In genomic region chr5:67297026-67297813, GRCm38 (mm10) we compare ENCODE assay signal across 16 mouse cellular contexts. TPM values are rescaled to one million over a fixed set of nuclear protein-coding genes. Genes with fewer than 3 reads are reported as not detected.
DNase-seq lines count a peak whose midpoint lies in the region; ATAC-seq and TF ChIP-seq lines count a peak whose summit lies in the region.
"Had no signal": no experiment of that assay in that cellular context is flagged by ENCODE, and none has a peak within 500 bp of the region (broad histone marks: within the 10 kb centered on the region; RNA-seq: fewer than 3 reads in every experiment).

No protein-coding gene starts in this region.

- H3K79me2 ChIP-seq in liver, adult 2 months (ENCODE audit: control insufficient read depth, insufficient read depth, low read length): no peaks in the 10 kb centered on the region

- H3K4me2 ChIP-seq in liver, embryonic 11.5 days: no peak overlapping the region
- H3K4me2 ChIP-seq: forebrain, embryonic 15.5 days; heart, embryonic 13.5 days; limb, embryonic 15.5 days; midbrain, embryonic 15.5 days had no signal

- no peaks in the 10 kb centered on the region for H3K27me3 ChIP-seq in liver, adult 2 months (ENCODE audit: control insufficient read depth, insufficient read depth, low read length)
- no peaks in the 10 kb centered on the region for H3K27me3 ChIP-seq in liver, embryonic 11.5 days (replicated peaks; ENCODE audit: control insufficient read depth, insufficient read depth, low read length)
- H3K27me3 ChIP-seq: forebrain, embryonic 15.5 days; heart, embryonic 13.5 days; limb, embryonic 15.5 days; megakaryocyte, embryonic 14.5 days; midbrain, embryonic 15.5 days had no signal

- H3K36me3 ChIP-seq in liver, adult 2 months (ENCODE audit: control insufficient read depth, insufficient read depth, low read length): peaks cover 11% of the 10 kb centered on the region
- H3K36me3 ChIP-seq in liver, embryonic 11.5 days (ENCODE audit: control insufficient read depth, insufficient read depth, low read length): peaks cover 3% of the 10 kb centered on the region; the same call in 1 of the 2 replicates
- H3K36me3 ChIP-seq: forebrain, embryonic 15.5 days; limb, embryonic 15.5 days; midbrain, embryonic 15.5 days had no signal

- H3K9me3 ChIP-seq in liver, embryonic 11.5 days (ENCODE audit: control insufficient read depth, low read length): no peaks in the 10 kb centered on the region
- H3K9me3 ChIP-seq: embryonic facial prominence, embryonic 10.5 days; forebrain, embryonic 15.5 days; heart, embryonic 13.5 days; limb, embryonic 15.5 days; megakaryocyte, embryonic 14.5 days; midbrain, embryonic 15.5 days had no signal

- ATAC-seq in liver, embryonic 11.5 days (replicated peaks; ENCODE audit: low FRiP score): no peak
- ATAC-seq in granulocyte monocyte progenitor cell, adult 5-6 weeks (replicated peaks; ENCODE audit: poor library complexity, severe bottlenecking): peak; percentile 69
- no peak for ATAC-seq in inflammation-experienced regulatory T-cells, adult 6 months
- ATAC-seq: forebrain, embryonic 15.5 days; midbrain, embryonic 15.5 days had no signal

- no peak for TF ChIP-seq CTCF in liver, adult 2 months (IDR thresholded peaks at IDR 0.05; ENCODE audit: low read depth, low read length)

- no peak overlapping the region for H3K4me3 ChIP-seq in liver, adult 2 months (ENCODE audit: insufficient read depth, low read depth, low read length)
- no peak overlapping the region for H3K4me3 ChIP-seq in liver, embryonic 11.5 days (ENCODE audit: low read depth, low read length)
- H3K4me3 ChIP-seq: embryonic facial prominence, embryonic 10.5 days; forebrain, embryonic 15.5 days; heart, embryonic 13.5 days; limb, embryonic 15.5 days; megakaryocyte, embryonic 14.5 days; midbrain, embryonic 15.5 days had no signal

- TF ChIP-seq POLR2A in liver, adult 2 months (IDR thresholded peaks at IDR 0.05; ENCODE audit: extremely low read depth, insufficient read depth, low read length): no peak

- H3K9ac ChIP-seq in liver, adult 2 months (ENCODE audit: low read depth, low read length): no peak overlapping the region
- H3K9ac ChIP-seq in liver, embryonic 11.5 days (ENCODE audit: low read depth, low read length): no peak overlapping the region
- H3K9ac ChIP-seq: forebrain, embryonic 15.5 days; heart, embryonic 13.5 days; limb, embryonic 15.5 days; midbrain, embryonic 15.5 days had no signal

- peak overlapping the region; percentile 54 for H3K27ac ChIP-seq in liver, adult 2 months (replicated peaks; ENCODE audit: insufficient read depth, low read depth, low read length)
- H3K27ac ChIP-seq in liver, embryonic 11.5 days (ENCODE audit: low read depth, low read length): no peak overlapping the region
- H3K27ac ChIP-seq: embryonic facial prominence, embryonic 10.5 days; forebrain, embryonic 15.5 days; heart, embryonic 13.5 days; limb, embryonic 15.5 days; midbrain, embryonic 15.5 days had no signal

- 47% methylated on average over 5 of the region's 5 CpGs for WGBS in liver, adult 2 months
- WGBS in liver, embryonic 11.5 days: 86% methylated on average over 5 of the region's 5 CpGs

- peak; percentile 26 for DNase-seq in adrenal gland, postnatal 10 days
- no peak for DNase-seq in adrenal gland, postnatal 25 days
- DNase-seq in liver, adult 2 months (ENCODE audit: extremely low read depth, low read depth, low spot score): peak; percentile 86
- DNase-seq in liver, embryonic 11.5 days (ENCODE audit: low spot score): no peak
- no peak for DNase-seq in lung, postnatal 36 days
- DNase-seq: cerebellum, adult 18-20 months; cerebellum, postnatal 36 days; thymus, postnatal 14 days had no signal

- H3K4me1 ChIP-seq in liver, adult 2 months (ENCODE audit: control insufficient read depth, insufficient read depth, low read length): peaks cover 25% of the 10 kb centered on the region
- H3K4me1 ChIP-seq in liver, embryonic 11.5 days (replicated peaks; ENCODE audit: control insufficient read depth, insufficient read depth, low read length): no peaks in the 10 kb centered on the region
- H3K4me1 ChIP-seq: embryonic facial prominence, embryonic 10.5 days; forebrain, embryonic 15.5 days; heart, embryonic 13.5 days; limb, embryonic 15.5 days; midbrain, embryonic 15.5 days had no signal

RNA-seq across cellular contexts. Expression of gene Slc30a9, which starts 9.5 kb away (rescaled TPM):
- 100 to 1,000 TPM; 110 to 120 TPM for total RNA-seq in adrenal gland, postnatal 10 days (2021)
- 96.9 and 131 TPM in 2 replicates for total RNA-seq in adrenal gland, postnatal 25 days (2021)
- 34.8 and 35.0 TPM in 2 replicates for total RNA-seq in liver, adult 2 months (2014; rRNA removed)
- polyA plus RNA-seq in liver, adult 2 months (2012; rRNA removed): 18.9 and 19.2 TPM in 2 replicates
- polyA plus RNA-seq in liver, embryonic 11.5 days (2014; fragmentation: Nextera tagmentation; extraction: Ambion mirVana): 98.6 and 104 TPM in 2 replicates
- total RNA-seq in granulocyte monocyte progenitor cell, adult 5-6 weeks (2014; fragmentation: Nextera tagmentation): 30.4 and 44.6 TPM in 2 replicates
- total RNA-seq in granulocyte monocyte progenitor cell, adult 5-6 weeks (2017): 23.8 and 36.6 TPM in 2 replicates
- polyA plus RNA-seq in inflammation-experienced regulatory T-cells, adult 6 months (2017; shearing (Covaris generic)): 10 to 100 TPM in 2 of 3 experiments, 1 to 10 TPM in 1; 9.9 to 14.1 (median 13.7) TPM

RNA-seq across cellular contexts. Expression of gene Tmem33, which starts 36.9 kb away (rescaled TPM):
- total RNA-seq in adrenal gland, postnatal 10 days (2021): 10 to 100 TPM; 69.3 to 71.4 TPM
- 128 and 130 TPM in 2 replicates for total RNA-seq in adrenal gland, postnatal 25 days (2021)
- total RNA-seq in liver, adult 2 months (2014; rRNA removed): 35.8 and 49.9 TPM in 2 replicates
- 169 and 198 TPM in 2 replicates for polyA plus RNA-seq in liver, adult 2 months (2012; rRNA removed)
- 122 and 138 TPM in 2 replicates for polyA plus RNA-seq in liver, embryonic 11.5 days (2014; fragmentation: Nextera tagmentation; extraction: Ambion mirVana)
- 85.7 and 101 TPM in 2 replicates for total RNA-seq in granulocyte monocyte progenitor cell, adult 5-6 weeks (2014; fragmentation: Nextera tagmentation)
- 48.8 and 55.6 TPM in 2 replicates for total RNA-seq in granulocyte monocyte progenitor cell, adult 5-6 weeks (2017)
- 10 to 100 TPM; 56.0 to 77.0 (median 57.4) TPM for polyA plus RNA-seq in inflammation-experienced regulatory T-cells, adult 6 months (2017; shearing (Covaris generic))

Comparison
In these comparisons a context has a peak if more than half of its experiments do, and no peak if none do; other contexts are left out.
1. DNase-seq: peak in adrenal gland, postnatal 10 days (single experiment) and liver, adult 2 months (single experiment); none in adrenal gland, postnatal 25 days (single experiment), liver, embryonic 11.5 days (single experiment) and lung, postnatal 36 days (single experiment).